Mouse (Mus musculus): ENCODE results near the gene Aknad1.

DNA sequence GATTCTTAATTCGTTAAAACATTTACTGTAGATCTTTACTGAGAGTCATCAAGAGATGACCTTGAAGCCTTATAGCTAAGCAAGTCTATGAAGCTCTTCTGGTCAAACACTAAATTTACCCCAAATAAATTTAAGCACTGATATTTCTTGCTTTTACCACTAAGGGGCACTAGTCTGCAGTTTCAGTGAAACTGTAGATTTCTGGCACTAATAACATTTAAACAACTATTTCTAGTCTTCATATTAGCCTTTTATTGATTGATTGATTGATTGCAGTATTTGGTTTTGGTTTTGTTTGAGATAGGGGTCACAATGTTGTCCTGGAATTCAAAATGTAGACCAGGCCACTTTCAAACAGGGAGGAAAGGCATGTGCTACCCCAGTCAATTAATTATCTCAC is 38.2 kb upstream of the Aknad1 start:
- TF ChIP-seq POLR2A (IDR thresholded peaks at IDR 0.05; ENCODE audit: low read depth, low read length) (no peak), CTCF (IDR thresholded peaks at IDR 0.05; ENCODE audit: extremely low read depth, insufficient read length, insufficient replicate concordance, low read depth, low read length) (no peak)
